Mouse (Mus musculus) v-Abl transformed pro-B cells (cell line): ENCODE measurements around the gene Hsdl1.

ENCODE experiments used
- in situ Hi-C, 2 experiments: fragments of 400-800 bp; cut with MboI; formaldehyde crosslinking; loops; one replicate each; pipeline ENCODE4 v1.15.1; 2025; ENCODE audit not compliant: unreplicated experiment in 2 of 2

Hsdl1 gene

GRCm38 (mm10) chr8:119574437-119575365 is at the start of gene Hsdl1, which contains the start of gene Dnaaf1:
Gene Hsdl1, minus strand, starts transcription at chr8:119575183.
Gene Dnaaf1, plus strand, starts transcription at chr8:119575235.
- in situ Hi-C loops = no loop called here

GRCm38 (mm10) chr8:119623744-119624143 is 48.8 kb upstream of the Hsdl1 start:
- in situ Hi-C loops = no loop called here

- in situ Hi-C loops = no loop called here
Observed at GRCm38 (mm10) chr8:119623061-119623460, 48.1 kb upstream of the Hsdl1 start.

DNA sequence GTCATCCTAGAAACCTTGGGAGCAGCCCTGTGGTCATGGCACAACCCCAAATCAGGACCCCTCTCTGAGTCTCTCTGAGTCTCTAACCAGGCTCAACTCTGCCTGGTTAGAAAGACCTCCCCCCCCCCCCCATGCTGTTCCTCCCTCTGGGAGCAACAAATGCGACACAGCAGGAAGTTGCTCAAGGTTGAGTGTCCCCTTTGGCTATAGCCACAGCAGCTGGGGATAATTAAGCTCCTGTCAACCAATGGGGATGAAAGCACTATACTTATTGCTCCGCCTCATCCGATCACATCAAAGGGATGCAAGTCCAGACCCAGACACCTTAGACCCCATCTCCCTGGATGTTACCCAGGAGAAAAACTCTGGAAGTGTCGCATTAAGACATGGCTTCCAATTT is 47.6 kb upstream of the Hsdl1 start:
- in situ Hi-C loops = no loop called here

DNA sequence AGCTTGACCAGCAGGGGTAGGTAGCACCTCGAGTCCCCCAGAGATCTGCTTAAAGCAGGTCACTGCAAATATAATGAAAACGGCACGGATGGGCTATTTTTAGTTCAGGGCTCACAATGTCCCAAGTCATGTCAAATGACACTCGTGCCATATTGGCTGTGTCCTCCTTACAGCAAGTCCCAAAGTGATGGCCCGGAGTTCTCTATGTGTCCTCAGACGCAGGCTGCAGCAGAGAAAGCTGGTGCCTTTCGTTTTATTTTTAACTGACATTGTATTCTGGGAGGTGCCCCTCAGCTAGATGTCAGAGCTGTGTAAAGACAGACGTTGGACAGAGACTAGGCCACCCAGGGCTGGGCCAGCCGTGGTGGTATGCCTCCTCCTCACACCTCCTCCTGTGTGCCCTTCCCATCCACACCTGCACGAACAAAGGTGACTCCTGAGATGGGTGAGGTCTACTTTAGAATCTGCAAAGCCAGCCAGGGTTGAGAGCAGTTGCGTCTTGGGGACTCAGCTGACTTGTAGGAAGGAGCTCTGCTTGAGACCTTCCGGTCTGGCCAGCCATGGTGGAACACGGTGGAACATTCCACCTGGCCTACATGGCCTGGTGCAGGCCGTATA is 46.0 kb upstream of the Hsdl1 start:
- in situ Hi-C loops = no loop called here

DNA sequence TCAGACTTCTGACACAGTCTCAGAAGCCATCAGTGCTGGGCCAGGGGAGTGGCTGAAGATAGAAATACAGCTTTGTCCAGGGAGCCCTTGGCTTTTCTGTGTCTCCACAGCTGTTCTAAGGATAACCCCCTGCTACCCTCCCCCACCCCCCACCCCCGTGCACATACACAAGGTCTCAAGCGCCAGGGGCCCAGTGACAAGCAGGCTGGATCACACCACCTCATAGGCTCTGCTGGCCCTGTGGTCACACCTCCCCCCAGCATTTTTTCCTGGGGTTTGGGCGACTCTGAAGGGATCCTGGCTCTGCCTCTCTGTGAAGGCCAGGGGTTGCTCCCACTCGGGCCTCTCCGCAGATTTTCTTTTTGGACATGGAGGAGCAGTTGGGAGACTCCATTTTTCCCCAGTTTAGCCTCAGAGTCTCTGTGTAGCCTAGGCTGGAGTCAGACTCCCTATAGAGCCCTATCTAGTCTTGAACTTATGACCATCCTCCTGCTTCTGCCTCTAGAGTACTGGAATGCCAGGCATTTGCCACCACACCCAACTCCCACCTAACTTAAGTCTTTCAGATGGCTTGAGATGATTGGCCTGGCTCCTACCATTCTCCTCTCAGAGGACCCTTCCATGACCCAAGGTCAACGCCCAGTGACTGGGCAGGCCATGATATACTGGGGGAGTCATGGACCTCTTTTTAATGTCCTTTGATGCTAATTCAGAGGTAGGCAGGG is 45.3 kb upstream of the Hsdl1 start:
- in situ Hi-C loops = no loop called here

DNA sequence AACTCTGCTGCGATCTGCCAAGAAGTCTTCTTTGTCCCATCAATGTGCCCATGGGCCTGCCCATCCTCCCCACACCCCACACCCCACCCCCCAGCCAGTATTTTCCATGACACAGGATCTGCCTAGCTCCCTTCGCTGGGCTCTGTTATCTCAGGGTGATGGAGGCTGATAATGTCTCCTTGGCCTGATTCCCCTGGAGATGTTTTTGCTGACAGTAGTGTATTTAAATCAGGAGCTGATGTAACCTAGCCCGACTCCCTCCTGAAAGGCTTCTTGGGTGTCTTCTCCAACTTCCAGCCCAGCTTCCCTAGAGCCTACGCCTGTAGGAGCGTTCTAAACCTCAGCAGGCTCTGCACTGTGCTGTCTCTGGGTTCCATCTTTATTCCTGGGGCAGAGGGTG is 43.9 kb upstream of the Hsdl1 start:
- in situ Hi-C loops = no loop called here

- in situ Hi-C loops = no loop called here
Observed at GRCm38 (mm10) chr8:119617586-119617985, 42.6 kb upstream of the Hsdl1 start.

DNA sequence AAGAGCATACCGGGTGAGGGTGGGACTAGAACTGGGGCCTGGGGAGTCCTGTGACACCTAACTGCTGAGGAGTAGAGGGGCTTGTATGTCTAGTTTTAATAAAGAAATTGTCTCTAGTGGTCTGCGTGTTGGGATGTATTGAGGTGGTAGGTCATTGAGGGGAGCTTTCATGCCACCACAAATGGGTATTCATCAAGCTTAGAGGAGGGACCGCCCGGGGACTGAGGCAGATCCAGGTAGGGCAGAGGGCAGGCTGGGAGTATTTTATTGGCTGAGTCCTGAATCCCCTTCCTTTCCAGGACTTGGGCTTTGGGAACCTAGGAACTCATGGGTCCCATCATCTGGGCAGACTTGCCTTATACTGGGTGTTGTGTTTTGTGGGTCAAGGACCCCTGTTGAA is 41.8 kb upstream of the Hsdl1 start:
- in situ Hi-C loops = no loop called here

- in situ Hi-C loops = no loop called here
Observed at GRCm38 (mm10) chr8:119616358-119616757, 41.4 kb upstream of the Hsdl1 start.

- in situ Hi-C loops = no loop called here
Observed at GRCm38 (mm10) chr8:119615096-119615495, 40.1 kb upstream of the Hsdl1 start.

GRCm38 (mm10) chr8:119612471-119612870 is 37.5 kb upstream of the Hsdl1 start, which contains the start of gene Adad2:
Gene Adad2, plus strand, starts transcription at chr8:119612747.
- in situ Hi-C loops = no loop called here

- in situ Hi-C loops = loop anchor here (5.0 to 10.0 kb wide), 7 partner anchors 49 to 221 kb away; partner anchors contain the start of gene Mbtps1 (in 1 of the 2)
Observed at GRCm38 (mm10) chr8:119606224-119606623, 31.2 kb upstream of the Hsdl1 start.

DNA sequence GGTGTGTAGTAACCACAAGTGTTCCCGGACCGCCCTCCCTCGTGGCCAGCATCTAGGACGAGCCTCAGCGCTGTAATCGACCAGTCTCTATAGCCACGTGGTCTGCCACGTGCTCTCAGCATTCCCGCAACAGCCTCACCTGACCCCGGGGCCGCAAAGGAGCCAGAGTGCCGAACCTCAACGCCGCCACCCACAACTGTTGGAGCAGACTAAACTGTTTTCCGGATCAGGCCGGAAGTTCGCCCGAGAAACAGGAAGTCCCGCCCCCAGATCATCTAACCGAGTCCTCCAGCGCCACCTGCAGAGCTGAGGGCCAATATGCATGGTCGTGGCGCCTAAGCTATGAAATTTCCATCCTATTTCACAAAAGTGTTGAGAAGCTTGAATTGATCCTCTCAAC is 30.0 kb upstream of the Hsdl1 start, which contains the start of gene Taf1c:
Taf1c (minus strand) TSS at position 227 of the 400 bp plus-strand sequence.
- in situ Hi-C loops = loop anchor here (5.0 to 10.0 kb wide), 7 partner anchors 48 to 220 kb away; partner anchors contain the start of gene Mbtps1 (in 1 of the 2)

GRCm38 (mm10) chr8:119604398-119604803 is 29.4 kb upstream of the Hsdl1 start:
- in situ Hi-C loops = loop anchor here (10.0 kb wide), 2 partner anchors 80 to 220 kb away; no protein-coding TSS in a partner anchor

- in situ Hi-C loops = loop anchor here (10.0 kb wide), 2 partner anchors 79 to 219 kb away; no protein-coding TSS in a partner anchor
Observed at GRCm38 (mm10) chr8:119603771-119604170, 28.8 kb upstream of the Hsdl1 start.

DNA sequence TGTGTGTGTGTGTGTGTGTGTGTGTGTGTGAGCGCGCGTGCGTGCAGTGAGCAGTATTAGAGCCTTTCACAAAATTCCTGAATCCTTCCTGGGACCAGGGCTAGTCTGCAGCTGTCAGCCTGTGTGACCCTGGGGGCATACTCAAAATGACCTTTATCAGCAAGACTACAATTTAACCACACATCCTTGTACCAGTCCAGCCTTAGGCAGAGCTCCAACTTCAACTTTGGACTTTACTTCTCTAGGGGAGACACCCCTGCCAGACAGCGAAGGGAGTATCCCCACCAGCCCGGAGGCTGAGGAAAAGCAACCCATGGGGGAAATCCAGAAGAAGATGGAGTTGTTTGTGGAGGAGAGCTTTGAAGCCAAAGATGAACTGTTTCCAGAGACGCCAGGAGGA is 16.5 kb upstream of the Hsdl1 start:
- in situ Hi-C loops = loop anchor here in 1 of 2 experiments (5.0 kb wide), 1 partner anchor 34 kb away; the partner anchor contains the start of gene Mbtps1

GRCm38 (mm10) chr8:119590348-119590747 is 15.4 kb upstream of the Hsdl1 start:
- in situ Hi-C loops = loop anchor here in 1 of 2 experiments (5.0 kb wide), 1 partner anchor 33 kb away; the partner anchor contains the start of gene Mbtps1

GRCm38 (mm10) chr8:119588844-119589243 is 13.9 kb upstream of the Hsdl1 start:
- in situ Hi-C loops = no loop called here

DNA sequence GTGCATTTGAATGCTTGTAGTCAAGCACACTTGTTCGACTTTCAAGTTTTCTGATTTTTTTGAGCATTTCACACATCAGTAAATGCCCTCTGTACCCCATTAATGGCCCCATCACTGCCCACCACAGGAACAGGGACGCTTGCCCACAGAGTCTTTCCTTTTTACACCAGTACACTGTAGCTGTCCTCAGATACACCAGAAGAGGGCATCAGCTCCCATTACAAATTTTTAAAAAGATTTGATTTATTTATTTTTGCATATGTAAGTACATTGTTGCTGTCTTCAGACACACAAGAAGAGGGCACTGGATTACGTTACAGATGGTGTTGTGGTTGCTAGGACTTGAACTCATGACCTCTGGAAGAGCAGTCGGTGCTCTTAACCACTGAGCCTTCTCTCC is 13.3 kb upstream of the Hsdl1 start:
- in situ Hi-C loops = no loop called here
